Mouse (Mus musculus): Measurements from ENCODE around the gene Ajuba.

Gene Ajuba

GRCm38 (mm10) chr14:54592319-54592934 is 15.1 kb upstream of the Ajuba start:
- in situ Hi-C loops (cut with MboI, MseI) = loop anchor here (5.0 kb wide), 1 partner anchor 65 kb away; no protein-coding TSS in a partner anchor

GRCm38 (mm10) chr14:54591056-54591455 is 13.7 kb upstream of the Ajuba start:
- in situ Hi-C loops (cut with MboI, MseI) = loop anchor here (5.0 kb wide), 1 partner anchor 64 kb away; no protein-coding TSS in a partner anchor

GRCm38 (mm10) chr14:54583681-54584338 is 6.5 kb upstream of the Ajuba start:
- in situ Hi-C loops (cut with MboI, MseI) = no loop called here

GRCm38 (mm10) chr14:54582536-54582935 is 5.2 kb upstream of the Ajuba start:
- in situ Hi-C loops (cut with MboI, MseI) = no loop called here

- in situ Hi-C loops (cut with MboI, MseI) = no loop called here
These were observed 2.3 kb upstream of the Ajuba start for GRCm38 (mm10) chr14:54579638-54580037.

- in situ Hi-C loops (cut with MboI, MseI) = no loop called here
These were observed 705 bp upstream of the Ajuba start for GRCm38 (mm10) chr14:54578063-54578462.

- in situ Hi-C loops (cut with MboI, MseI) = no loop called here
These were observed 893 bp downstream of the Ajuba start for GRCm38 (mm10) chr14:54576241-54577088.

GRCm38 (mm10) chr14:54575631-54576030 is 1.7 kb downstream of the Ajuba start:
- in situ Hi-C loops (cut with MboI, MseI) = no loop called here

GRCm38 (mm10) chr14:54575031-54575430 is 2.3 kb downstream of the Ajuba start:
- in situ Hi-C loops (cut with MboI, MseI) = no loop called here

GRCm38 (mm10) chr14:54574253-54574652 is 3.1 kb downstream of the Ajuba start:
- in situ Hi-C loops (cut with MboI, MseI) = no loop called here

- in situ Hi-C loops (cut with MboI, MseI) = no loop called here
These were observed 4.3 kb downstream of the Ajuba start for GRCm38 (mm10) chr14:54572790-54573736.

- in situ Hi-C loops (cut with MboI, MseI) = no loop called here
These were observed 5.2 kb downstream of the Ajuba start for GRCm38 (mm10) chr14:54572122-54572521.

- in situ Hi-C loops (cut with MboI, MseI) = no loop called here
These were observed 7.6 kb downstream of the Ajuba start for GRCm38 (mm10) chr14:54569451-54570392.

GRCm38 (mm10) chr14:54568694-54569414 is 8.5 kb downstream of the Ajuba start:
- in situ Hi-C loops (cut with MboI, MseI) = no loop called here

GRCm38 (mm10) chr14:54560527-54561242 is 16.7 kb downstream of the Ajuba start:
- in situ Hi-C loops (cut with MboI, MseI) = no loop called here

GRCm38 (mm10) chr14:54557330-54557729 is 20.0 kb downstream of the Ajuba start:
- in situ Hi-C loops (cut with MboI, MseI) = no loop called here

- in situ Hi-C loops (cut with MboI, MseI) = no loop called here
These were observed 23.2 kb downstream of the Ajuba start, which contains the start of gene Haus4 for GRCm38 (mm10) chr14:54553975-54554769. TSS of gene Haus4 (minus strand) at chr14:54554616.

GRCm38 (mm10) chr14:54553454-54553974 is 23.8 kb downstream of the Ajuba start:
- in situ Hi-C loops (cut with MboI, MseI) = no loop called here

All from regulatory T cell (primary cell).